Mouse (Mus musculus) adrenal gland, postnatal 36 days (tissue): ENCODE measurements at regions not wholly inside any gene's neighbourhood (a gene's known extent, or its start where the extent isn't known, plus 50 kb on each side); places are given as distances from the start of the nearest gene placed in this dataset.

Source experiments
- DNase-seq, 2 experiments: peaks; one replicate each; pipeline ENCODE4 v3.0.0; 2021; ENCODE audit warnings: mixed read lengths in 1 of 2

DNA sequence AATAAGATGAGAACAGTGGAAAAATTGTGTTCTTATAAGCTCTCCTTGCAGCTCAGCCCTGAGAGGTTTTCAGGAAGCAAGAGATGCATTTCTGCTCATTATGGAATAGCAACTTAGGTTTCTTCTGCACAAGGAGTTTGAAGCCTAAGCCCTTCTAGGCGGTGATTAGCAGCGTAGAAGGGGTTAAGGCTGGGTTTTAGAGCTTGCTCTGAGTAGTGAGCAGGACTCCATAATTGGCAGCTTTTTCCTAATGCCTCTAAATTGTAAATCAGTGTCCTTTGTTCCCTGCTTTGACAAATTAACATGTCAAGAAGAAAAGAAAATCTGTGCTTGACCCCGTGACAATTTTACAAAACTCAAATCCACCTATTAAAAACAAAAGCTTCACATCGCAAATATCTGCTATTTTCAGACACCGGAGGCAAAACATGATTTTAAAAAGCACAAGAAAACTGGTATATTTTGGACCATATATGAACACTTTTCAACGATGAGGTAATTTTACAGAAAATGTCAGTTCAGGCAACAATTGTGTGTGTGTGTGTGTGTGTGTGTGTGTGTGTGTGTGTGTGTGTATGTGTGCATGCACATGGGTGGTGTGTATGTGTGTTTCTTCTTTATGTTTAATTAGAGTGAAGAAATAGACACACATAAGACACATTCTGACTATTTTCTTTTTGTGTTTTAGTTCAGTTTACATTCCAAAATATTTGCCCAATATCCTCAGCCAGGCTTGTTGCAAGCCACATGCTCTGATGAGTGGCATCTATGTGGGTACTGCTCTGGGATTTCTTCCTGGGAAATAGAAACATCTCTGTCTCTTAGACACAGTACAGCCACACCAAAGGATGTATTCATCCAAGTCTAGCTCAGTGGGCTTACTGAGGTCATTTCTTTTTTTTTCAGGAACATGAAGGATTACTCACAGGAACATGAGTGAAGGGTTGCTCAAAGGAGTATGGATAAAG lies 804.3 kb downstream of the Tmem132b start:
- DNase-seq, result no peak

DNA sequence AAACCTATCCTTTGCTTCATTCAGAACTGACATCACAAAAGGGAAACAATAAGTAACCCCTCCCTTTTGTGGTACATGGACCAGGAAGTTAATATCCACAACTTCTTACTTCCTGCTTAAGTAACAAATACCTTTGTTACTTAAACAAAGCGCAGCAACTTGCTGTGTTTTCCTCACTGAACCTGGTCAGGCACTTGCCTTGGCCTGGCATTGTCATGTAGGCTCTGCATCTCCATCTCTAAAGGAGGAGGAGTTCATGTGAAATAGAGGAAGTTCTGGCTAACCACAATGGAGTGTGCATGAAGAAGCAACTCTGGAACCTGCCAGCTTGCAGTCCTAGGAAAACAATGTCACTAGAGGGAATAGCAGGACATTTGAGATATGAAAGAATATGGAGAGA lies 806.3 kb downstream of the Tmem132b start:
- DNase-seq, result no peak

DNA sequence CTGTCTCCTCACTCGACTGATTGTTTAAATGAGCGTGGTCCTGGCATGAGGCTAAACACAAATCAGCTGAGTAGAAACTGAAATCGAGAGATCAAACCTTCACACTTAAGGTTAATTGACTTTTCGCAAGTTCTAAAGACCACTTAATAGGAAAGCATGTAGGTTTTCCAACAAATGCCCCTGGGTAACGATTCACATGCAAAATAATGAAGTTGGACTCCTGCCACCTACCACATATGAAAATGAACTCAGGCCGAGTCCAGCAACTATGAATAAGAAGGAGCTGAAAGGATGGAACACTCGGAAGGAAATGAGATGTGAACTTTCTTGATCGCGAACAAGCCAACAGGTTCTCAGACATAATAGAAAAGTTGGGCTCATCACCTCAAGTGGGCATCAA lies 812.0 kb downstream of the Tmem132b start:
- no peak for DNase-seq

DNA sequence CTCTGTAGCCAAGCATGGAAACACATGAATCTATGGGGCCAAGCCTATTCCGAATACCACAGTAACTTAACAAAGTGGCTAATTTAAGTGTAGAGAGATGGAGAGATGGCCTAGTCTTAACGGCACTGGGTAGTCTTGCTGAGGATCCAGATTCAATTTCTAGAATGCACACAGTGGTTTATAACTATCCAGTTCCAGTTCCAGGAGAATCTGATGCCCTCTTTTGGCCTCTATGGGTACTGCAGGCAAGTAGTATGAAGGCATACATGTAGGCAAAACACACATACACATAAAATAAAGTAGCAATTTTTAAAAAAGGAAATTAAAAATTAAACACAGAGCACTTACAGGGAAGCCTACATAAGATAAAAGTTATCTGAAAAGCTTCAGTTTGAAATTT lies 819.4 kb downstream of the Tmem132b start:
- no peak for DNase-seq

DNA sequence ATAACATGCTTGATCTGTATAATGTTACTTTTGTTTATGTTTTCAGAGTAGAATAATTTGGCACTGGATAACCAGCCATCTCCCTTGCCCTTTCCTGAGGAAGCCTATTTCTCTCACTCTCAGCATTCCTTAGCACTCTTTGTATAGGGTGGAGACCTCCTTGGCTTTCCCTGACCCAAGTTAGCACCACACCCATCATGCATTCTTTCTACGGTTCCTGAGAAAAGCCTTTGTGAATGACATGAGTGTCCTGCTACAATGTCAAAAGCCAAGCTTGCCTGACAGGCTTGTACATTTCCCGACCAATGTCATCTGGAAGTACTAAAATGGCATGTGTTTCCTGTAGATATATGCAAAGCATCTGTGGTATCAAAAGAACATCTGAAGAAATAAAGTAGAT lies 837.9 kb downstream of the Tmem132b start:
- no peak for DNase-seq

DNA sequence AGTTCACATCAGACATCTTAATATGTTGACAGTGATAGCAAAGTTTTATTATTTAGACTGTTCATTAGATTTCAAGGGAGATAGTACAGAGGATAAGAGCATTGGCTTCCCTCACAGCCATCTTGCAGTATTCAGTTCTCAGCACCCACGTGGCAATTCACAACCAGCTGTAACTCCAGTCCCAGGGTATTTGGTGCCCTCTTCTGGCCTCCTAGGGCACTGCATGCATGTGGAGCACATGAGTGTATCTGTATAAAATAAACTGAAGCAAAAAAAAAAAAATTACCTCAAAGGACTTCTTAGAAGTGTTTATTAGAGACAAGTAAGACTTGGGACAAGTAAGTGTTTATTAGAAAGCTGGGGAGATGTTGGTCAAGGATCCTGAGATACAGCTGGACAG lies 849.3 kb upstream of the Tmem132c start:
- DNase-seq, result no peak

DNA sequence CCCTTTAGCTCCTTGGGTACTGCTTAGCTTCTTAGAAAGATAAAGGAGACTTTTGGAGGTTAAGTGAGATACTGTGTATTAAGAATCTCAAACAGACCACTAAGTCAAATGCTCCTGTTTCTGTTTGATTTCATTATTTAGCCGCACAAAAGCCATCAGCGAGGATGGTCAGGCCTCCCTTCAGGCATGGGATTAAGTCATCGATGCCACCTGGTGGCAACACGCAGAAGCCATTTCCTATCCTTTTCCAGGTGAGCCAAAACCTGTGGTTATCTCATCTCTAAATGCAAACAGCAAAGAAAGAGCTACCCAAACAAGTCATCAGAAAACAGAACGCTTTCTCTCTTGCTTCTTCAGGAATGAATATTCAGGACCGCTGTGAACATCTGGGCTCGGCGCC lies 846.3 kb upstream of the Tmem132c start:
- DNase-seq, result no peak

DNA sequence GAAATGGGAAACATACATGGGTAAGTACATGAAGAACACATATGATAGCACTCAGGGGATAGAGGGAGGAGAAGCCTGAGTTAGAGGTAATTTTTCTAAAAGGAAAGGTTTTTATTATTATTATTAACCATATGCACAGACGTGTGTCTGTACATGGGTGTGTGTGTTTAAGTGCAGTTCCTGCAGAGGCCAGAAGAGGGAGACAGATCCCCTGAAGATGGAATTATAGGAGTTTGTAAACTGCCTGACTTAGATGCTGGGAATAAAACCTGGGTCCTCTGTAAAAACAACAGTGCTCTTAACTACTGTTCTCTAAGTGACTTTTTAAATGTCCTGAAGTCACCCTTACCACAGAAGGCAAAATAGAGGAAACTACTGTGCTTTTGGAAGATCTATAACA lies 809.9 kb upstream of the Tmem132c start:
- DNase-seq, result no peak

DNA sequence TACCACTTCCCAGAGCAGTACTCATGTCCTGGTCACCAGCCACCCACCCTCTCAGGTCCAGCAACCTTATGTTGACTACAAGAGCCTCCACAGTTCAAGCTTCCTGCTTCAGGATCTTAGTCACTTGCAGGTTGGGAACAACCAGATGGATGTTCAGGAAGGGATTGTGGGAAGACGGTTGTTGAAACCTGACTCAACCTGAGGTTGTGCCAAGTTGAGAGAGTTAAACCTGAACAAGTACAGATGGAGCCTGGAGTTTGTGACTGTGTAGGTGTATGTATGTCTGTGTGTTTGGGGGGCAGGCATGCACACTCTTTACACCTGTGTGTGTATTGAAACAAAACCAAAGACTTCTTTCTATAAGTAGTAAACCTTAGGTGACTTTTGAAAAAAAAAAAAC lies 802.9 kb upstream of the Tmem132c start:
- no peak for DNase-seq

DNA sequence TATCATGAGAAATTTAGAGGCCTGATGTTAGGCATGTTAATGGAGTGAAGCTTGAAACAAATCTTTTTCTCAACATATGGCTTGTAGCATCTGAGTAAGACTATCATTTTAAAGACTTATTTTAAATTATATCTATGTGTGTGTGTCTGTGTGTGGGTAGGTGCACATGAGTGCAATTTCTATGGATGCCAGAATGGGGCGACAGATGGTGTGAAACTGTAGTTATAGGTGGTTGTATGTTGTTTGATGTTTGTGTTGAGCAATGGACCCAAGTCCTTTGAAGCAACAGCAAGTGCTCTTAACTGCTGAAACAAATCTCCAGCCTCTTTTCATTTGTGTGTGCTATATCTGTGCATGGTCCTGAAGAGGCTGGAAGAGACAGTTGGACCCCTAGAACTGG lies 801.1 kb upstream of the Tmem132c start:
- DNase-seq, result no peak

DNA sequence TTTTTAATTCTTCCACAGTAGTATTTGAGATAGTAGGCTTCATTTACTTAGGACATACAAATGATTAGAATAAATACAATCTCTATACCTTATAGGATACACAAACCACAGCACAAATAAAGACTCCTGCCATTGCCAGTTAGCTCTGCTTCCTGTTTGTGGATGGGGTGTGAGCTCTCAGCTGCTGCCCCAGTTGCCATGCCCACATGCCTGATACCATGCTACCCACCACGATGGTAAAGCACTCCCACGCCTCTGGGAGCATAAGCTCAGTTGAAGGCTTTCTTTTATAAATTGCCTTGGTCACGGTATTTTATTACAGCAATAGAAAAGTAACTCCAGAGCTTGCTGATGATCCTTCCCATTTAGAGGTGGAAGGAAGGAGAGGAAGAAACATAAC lies 765.8 kb upstream of the Tmem132c start:
- no peak for DNase-seq

DNA sequence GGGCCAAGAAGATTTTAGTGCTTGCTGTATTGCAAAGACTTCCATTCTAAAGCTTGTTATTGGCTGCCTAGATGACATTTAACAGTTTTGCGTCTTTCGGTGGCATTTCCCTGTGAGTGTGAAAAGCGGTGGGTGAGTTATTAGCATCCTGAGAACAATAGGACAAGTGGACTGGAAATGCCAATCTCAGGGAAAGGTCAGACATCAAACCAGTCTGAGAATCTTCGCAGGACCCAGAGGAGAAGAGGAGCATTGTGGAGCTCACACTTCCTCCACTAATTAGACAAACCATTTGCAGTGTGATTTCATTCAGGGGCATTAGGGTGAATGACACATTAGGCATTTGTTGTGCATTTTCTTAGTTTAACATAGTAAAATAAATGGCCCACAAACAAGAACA lies 719.5 kb upstream of the Tmem132c start:
- DNase-seq, result no peak

DNA sequence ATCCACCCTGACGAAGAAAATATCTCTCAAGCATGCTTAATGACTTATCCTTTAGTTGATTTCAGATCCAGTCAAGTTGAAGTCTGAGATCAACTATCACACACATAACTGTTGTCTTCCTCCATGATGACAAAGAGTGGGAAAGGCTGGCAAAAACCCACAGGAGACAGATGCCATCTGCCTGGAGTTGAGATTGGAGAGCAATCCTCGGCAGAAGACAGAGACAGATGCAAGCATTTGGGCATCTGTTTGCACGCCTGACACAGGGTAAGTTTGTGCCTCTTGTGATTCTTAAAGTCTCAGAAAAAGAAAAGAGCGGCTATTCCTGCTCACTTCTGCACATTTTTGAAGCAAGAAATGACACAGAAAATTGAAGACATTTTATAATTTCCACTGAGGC lies 715.7 kb upstream of the Tmem132c start:
- DNase-seq, result no peak

DNA sequence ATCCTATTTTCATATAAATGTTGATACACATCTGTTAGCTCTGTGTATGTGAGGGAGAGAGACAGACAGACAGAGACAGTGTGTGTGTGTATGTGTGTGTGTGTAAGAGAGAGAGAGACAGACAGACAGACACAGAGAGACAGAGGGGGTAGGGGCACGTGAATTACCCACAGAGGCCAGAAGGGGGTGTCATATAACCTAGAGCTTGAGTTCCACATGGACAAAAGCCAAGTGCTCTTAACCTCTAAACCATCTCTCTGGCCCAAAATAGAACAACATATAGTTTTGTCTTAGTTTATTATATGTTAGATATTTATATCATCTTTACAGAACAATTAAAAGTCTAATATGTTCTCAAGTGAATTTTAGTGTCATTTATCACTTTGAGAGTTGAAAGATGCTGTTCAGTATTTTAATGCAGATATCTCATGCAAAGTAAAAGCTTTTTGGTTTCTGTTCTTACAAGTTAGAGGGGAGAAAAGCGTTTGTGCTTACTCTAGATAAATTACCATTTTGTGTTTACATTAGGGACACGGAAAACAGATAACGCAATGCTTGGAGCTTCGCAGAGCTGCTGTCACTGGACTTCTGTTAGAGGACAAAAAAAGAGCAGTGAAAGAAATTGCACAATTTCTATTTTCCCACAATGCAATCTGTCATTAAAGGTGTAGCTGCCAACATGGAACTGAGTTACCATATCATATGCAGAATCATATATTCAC lies 710.6 kb upstream of the Tmem132c start:
- no peak for DNase-seq

DNA sequence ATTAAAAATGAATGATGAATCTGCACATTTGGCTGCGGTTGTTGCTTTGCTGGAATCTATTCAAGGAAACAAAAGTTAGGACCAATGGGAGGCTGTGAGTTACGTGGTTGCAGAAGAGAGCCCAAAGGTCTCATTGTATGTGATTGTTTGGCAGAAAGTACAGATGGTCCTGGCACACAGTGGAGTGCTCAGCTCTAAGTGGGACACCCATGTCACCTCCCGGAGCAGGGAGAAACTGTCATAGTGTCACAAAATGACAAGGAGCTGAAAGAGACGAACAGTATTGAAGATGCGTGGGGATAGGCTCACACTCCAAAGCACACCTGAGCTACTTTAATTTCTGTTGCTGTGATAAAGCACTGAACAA lies 710.1 kb upstream of the Tmem132c start:
- no peak for DNase-seq

DNA sequence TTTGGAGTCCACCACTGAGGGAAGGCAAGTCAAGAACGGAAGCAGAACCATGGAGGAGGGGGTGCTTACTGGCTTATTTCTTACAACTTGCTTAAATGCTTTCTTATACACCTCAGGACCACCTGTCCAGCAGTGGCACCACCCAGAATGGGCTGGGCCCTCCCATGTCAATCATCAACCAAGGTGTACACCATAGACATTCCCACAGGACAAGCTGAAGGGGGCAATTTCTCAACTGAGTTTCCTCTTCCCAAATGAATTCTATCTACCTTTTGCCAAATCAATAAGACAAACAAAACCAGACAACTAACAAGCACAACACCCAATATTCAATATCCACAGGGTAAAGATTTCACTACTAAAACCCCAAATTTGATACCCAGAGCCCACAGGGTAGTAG lies 709.6 kb upstream of the Tmem132c start:
- no peak for DNase-seq

DNA sequence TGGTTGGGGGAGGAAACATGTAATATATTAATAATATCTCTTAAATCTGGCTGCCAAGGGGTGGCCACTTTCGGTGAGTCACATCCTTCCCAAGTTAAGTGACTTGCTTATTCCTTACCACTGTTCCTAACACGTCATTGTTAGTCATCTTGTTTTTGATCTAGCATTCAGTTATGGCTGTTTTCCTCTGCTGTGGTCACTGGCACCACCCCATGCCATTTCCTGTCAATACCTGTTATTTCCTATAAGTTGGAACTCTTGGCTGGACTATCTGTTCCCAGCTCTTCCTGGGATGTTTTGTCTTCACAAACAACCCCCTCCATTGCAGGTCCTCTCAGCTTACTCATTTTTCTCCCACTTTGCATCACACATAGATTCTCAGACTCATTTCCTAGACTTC lies 703.5 kb upstream of the Tmem132c start:
- no peak for DNase-seq

DNA sequence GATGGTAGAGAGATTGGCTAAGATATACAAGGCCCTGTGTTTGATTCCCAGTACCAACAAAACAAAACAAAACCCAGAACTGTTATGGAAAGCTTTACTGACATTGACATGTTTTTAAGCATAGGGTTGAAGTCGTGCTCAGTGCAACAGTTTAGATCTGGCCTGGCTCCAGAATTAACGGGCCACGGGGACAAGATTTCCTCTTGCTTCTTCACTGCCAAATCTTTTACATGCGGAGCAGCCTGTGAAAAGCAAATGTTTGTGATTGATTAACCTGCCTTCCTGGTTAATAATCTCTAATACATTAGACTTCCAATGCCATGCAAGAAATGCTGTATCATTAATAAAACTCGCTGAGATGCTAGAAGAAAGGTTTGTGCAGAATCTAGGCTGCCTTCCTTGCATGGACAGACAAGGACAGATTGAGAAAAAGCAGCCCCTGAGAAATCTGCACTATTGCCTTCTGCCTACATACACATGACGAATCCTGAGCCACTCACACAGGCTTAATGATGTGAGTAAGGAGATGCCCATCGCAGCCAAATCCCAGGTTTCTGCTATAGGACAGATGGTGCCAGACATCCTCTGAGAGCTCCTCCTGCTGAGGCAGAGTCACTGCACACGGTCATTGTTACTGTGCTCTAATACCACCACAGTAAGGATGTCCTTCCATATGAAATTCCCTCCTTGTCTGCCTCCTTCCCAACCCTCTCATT lies 697.2 kb upstream of the Tmem132c start:
- DNase-seq, result no peak

DNA sequence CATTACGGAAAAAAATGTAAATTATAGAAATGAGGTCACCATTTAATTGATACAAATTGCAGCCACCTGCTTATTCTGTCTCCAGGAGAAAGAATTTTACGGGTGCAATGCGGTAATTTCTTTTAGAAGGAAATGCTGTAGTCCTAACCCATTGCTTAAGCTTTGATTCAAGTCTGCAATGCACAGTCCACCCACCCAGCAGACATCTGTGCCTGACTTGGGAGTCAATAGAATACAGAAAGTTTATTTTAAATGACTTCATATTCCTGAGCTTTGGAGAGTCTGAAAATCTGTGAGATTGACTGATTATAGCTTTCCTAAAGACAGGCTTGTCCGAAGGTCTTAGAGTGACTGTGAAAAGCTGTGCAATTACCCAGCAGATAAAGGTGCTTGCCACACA lies 693.8 kb upstream of the Tmem132c start:
- DNase-seq, result no peak

DNA sequence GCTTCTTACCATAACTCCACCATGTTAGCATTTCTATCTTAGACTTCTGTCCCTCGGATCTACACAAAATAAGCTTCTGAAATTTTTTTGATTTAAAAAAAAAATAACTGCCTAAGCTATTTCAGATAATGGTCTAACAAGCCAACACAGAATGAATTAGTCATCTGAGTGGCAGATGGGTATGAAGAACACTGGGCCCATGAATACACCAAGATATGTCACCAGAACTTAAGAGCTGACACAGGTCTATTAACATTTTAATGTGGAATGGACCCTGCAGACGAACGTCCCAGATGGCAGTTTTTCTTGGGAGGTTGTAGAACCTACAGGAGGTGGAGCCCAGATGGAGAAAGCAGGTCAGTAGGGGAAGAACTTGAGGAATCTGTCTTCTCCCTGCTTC lies 689.9 kb upstream of the Tmem132c start:
- DNase-seq, result no peak

DNA sequence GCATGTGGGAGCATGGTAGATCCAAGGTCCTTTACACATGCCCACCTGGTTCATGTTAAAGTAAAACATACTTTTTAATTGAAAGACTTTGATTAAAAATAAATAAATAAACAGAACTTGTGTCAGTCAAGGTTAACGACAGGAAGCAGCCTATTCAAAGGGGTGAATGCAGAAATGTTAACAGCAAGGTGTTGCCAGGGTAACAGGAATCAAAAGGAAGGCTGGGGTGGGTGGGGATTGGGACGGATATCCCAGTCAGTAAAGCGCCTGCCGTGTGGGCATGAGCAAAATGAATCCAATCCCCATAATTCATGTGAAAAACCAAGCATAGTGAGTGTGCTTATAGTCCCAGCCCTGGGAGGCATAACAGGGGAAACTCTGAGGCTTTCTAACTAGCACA lies 682.6 kb upstream of the Tmem132c start:
- DNase-seq, result no peak

DNA sequence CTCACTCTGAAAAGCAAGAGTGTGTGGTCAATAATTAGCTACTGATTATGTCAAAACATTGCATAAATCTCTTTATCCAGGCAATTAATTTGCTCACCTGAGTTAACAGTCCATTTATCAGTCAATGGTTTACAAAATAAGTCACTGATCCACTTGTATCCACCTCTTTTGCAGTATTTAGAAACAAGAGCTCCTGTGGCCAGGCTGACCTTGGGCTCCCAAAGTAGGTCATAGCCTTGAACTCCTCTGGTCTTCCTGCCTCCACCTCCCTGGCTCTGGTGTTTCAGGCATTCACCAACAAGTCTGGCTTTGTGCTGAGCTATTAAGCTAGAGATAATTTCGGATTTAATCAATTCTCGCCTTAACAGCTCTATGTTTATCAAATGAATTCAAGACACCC lies 675.8 kb upstream of the Tmem132c start:
- no peak for DNase-seq

DNA sequence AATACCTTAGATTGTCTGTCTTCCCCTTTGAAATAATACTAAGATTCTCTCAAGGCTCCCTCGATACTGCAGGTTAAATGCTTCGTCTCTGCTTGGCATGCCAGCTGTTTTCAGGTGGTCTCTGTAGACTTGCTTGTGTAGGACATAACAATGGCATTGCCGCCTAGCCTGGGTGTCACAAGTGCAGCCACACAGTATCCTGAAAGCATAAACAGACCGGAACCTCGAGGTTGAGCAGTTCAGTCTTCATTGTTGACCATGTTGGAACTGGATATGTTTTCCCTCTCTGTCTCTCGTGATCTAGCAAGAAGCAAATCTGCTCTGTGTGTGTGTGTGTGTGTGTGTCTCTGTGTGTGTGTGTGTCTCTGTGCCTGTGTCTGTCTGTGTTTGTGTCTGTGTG lies 675.4 kb upstream of the Tmem132c start:
- DNase-seq, result no peak
